Mouse (Mus musculus) megakaryocyte, embryonic 14.5 days (primary cell): ENCODE measurements around the gene Specc1.

Source experiments
- FLI1 ChIP-seq: IDR thresholded peaks from 2 replicates; pipeline ENCODE4 v1.6.1; 2012; ENCODE audit warnings: low read length, inconsistent platforms, mixed read lengths
- GATA1 ChIP-seq: IDR thresholded peaks from 3 replicates; pipeline ENCODE4 v1.6.1; 2012; ENCODE audit warnings: mixed read lengths, low read length, inconsistent platforms, borderline replicate concordance

DNA sequence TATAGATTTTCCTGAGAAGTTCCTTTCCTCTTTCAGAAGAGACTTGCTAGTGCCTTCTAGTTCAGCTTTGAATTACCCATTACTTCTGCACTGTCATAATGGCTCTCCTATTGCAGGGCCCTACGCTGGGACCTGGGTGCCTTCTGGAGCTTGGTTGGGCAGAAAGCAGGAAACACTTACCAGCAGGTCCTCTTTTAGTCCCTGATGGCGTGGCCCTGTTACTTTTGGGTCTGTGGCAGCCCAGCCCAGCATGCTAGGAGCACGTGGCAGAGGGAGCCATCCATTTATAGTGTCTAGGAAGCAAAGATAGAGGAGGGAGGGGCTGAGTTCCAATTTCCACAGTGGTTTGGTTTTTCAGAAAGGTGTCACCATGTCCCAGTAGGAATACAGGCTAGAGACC is 63.3 kb downstream of the Specc1 start:
- no peak for TF ChIP-seq GATA1
- TF ChIP-seq FLI1, result no peak
